Mouse (Mus musculus): ENCODE measurements at regions not wholly inside any gene's neighbourhood (a gene's known extent, or its start where the extent isn't known, plus 50 kb on each side); places are given as distances from the start of the nearest gene placed in this dataset.

GRCm38 (mm10) chr9:33445902-33446301 is 809.9 kb downstream of the Ets1 start:
- no peak for TF ChIP-seq GATA1 (IDR thresholded peaks at IDR 0.05; ENCODE audit: borderline replicate concordance, low read length)
- no peak for TF ChIP-seq FLI1 (IDR thresholded peaks at IDR 0.05; ENCODE audit: low read length)
- H3K4me1 ChIP-seq = no peaks in the 10 kb centered on the region
- no peaks in the 10 kb centered on the region for H3K27me3 ChIP-seq (replicated peaks)
- H3K4me3 ChIP-seq (replicated peaks) = no peak overlapping the region
- no peaks in the 10 kb centered on the region for H3K9me3 ChIP-seq
- H3K36me3 ChIP-seq (replicated peaks; ENCODE audit: low read length) = no peaks in the 10 kb centered on the region

GRCm38 (mm10) chr9:33475106-33475505 is 839.1 kb downstream of the Ets1 start:
- Histone ChIP-seq H3K4me3 (replicated peaks) (no peak overlapping the region), H3K4me1 (no peaks in the 10 kb centered on the region), H3K27me3 (replicated peaks) (no peaks in the 10 kb centered on the region)

DNA sequence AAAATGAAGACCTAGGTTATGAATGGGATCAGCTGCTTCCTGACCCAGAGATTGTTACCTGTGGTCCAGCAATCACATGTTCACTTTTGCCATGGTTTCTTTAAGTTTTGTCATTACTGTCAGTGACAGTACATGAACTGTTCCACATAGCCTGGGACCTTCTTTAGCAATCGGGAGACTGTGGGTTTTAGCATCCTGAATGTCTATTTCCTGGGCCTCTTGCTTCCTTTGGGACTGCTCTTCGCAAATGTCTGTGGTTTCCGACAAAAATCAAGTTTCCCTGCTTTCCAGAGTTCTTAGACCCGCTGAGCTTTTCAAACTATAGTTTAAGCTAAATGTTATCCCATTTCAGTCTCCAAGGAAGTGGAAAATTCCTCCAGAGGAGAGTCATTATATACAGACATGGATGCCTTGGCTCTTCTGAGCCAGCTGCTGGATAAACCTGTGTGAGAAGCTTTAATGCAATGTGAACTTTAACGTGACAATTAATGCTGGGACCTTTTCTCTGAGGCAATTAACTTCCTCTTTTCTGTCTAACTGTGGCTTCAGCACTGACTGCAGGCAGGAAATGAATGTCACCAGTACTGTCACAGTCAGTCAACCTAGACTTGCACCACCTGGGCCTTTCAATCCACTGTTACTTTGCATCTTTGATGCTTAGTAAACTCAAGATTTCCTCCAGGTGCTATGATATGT is 847.0 kb downstream of the Ets1 start:
- Histone ChIP-seq H3K27me3 (replicated peaks) (no peaks in the 10 kb centered on the region), H3K4me3 (replicated peaks) (no peak overlapping the region), H3K36me3 (replicated peaks; ENCODE audit: low read length) (no peaks in the 10 kb centered on the region), H3K4me1 (no peaks in the 10 kb centered on the region), H3K9me3 (no peaks in the 10 kb centered on the region)
- TF ChIP-seq GATA1 (IDR thresholded peaks at IDR 0.05; ENCODE audit: borderline replicate concordance, low read length) = no peak
- no peak for TF ChIP-seq FLI1 (IDR thresholded peaks at IDR 0.05; ENCODE audit: low read length)

More at GRCm38 (mm10) chr9:33475106-33475505, 839.1 kb downstream of the Ets1 start:
- no peaks in the 10 kb centered on the region for H3K9me3 ChIP-seq
- TF ChIP-seq GATA1 (IDR thresholded peaks at IDR 0.05; ENCODE audit: borderline replicate concordance, low read length) = no peak
- TF ChIP-seq FLI1 (IDR thresholded peaks at IDR 0.05; ENCODE audit: low read length) = no peak
- H3K36me3 ChIP-seq (replicated peaks; ENCODE audit: low read length) = no peaks in the 10 kb centered on the region

DNA sequence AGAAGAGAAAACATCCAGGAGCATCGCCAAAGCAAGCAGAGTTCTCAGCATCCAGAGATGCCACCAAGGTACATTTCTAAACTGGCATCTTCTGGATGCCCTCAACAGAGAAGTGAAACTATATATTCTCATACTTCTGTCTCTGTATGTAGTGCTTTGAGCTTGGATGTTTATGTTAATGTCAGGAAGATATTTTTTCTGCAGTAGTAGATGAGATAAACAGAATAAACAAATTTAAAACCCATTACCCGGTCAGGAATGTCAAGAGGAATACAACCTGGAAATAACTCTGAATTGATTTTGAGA is 847.5 kb downstream of the Ets1 start:
- Histone ChIP-seq H3K4me1 (no peaks in the 10 kb centered on the region), H3K27me3 (replicated peaks) (no peaks in the 10 kb centered on the region), H3K9me3 (no peaks in the 10 kb centered on the region), H3K4me3 (replicated peaks) (no peak overlapping the region), H3K36me3 (replicated peaks; ENCODE audit: low read length) (no peaks in the 10 kb centered on the region)
- no peak for TF ChIP-seq FLI1 (IDR thresholded peaks at IDR 0.05; ENCODE audit: low read length)
- TF ChIP-seq GATA1 (IDR thresholded peaks at IDR 0.05; ENCODE audit: borderline replicate concordance, low read length) = no peak

- no peak for TF ChIP-seq GATA1 (IDR thresholded peaks at IDR 0.05; ENCODE audit: borderline replicate concordance, low read length)
- TF ChIP-seq FLI1 (IDR thresholded peaks at IDR 0.05; ENCODE audit: low read length) = no peak
- H3K36me3 ChIP-seq (replicated peaks; ENCODE audit: low read length) = no peaks in the 10 kb centered on the region
- no peaks in the 10 kb centered on the region for H3K9me3 ChIP-seq
- H3K27me3 ChIP-seq (replicated peaks) = no peaks in the 10 kb centered on the region
- no peaks in the 10 kb centered on the region for H3K4me1 ChIP-seq
- no peak overlapping the region for H3K4me3 ChIP-seq (replicated peaks)
Measured at GRCm38 (mm10) chr9:33533101-33533810, 897.2 kb downstream of the Ets1 start.

DNA sequence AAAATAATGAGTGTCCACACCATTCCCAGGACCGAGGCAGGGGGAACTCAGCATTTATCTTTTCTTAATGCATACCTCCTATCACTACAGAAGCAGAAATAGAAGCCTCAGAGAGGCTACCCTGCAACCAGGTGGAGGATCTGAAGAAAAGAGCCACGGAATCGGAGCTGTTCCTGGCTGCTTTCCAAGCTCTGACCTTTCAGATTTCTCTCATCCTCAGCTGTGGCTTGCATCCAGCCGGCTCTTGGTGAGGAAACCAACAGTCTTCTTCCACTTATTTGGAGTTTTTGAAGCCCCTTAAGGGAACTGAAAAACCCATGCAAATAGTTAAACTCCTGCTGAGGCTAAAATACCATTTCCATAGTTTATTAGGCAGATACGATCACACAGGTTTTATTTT is 907.3 kb downstream of the Ets1 start:
- H3K4me1 ChIP-seq = no peaks in the 10 kb centered on the region
- H3K9me3 ChIP-seq = no peaks in the 10 kb centered on the region
- TF ChIP-seq GATA1 (IDR thresholded peaks at IDR 0.05; ENCODE audit: borderline replicate concordance, low read length) (no peak), FLI1 (IDR thresholded peaks at IDR 0.05; ENCODE audit: low read length) (no peak)

GRCm38 (mm10) chr9:33546126-33546737 is 910.2 kb downstream of the Ets1 start:
- H3K4me3 ChIP-seq (replicated peaks) = no peak overlapping the region
- TF ChIP-seq GATA1 (IDR thresholded peaks at IDR 0.05; ENCODE audit: borderline replicate concordance, low read length) (no peak), FLI1 (IDR thresholded peaks at IDR 0.05; ENCODE audit: low read length) (no peak)
- H3K4me1 ChIP-seq = no peaks in the 10 kb centered on the region
- no peaks in the 10 kb centered on the region for H3K36me3 ChIP-seq (replicated peaks; ENCODE audit: low read length)
- peaks cover 8% of the 10 kb centered on the region for H3K9me3 ChIP-seq
- no peaks in the 10 kb centered on the region for H3K27me3 ChIP-seq (replicated peaks)

More for the DNA sequence above, 907.3 kb downstream of the Ets1 start:
- H3K27me3 ChIP-seq (replicated peaks) = no peaks in the 10 kb centered on the region
- H3K4me3 ChIP-seq (replicated peaks) = no peak overlapping the region
- no peaks in the 10 kb centered on the region for H3K36me3 ChIP-seq (replicated peaks; ENCODE audit: low read length)

- H3K9me3 ChIP-seq = peaks cover 8% of the 10 kb centered on the region
- no peaks in the 10 kb centered on the region for H3K27me3 ChIP-seq (replicated peaks)
- H3K36me3 ChIP-seq (replicated peaks; ENCODE audit: low read length) = no peaks in the 10 kb centered on the region
- no peak overlapping the region for H3K4me3 ChIP-seq (replicated peaks)
- TF ChIP-seq GATA1 (IDR thresholded peaks at IDR 0.05; ENCODE audit: borderline replicate concordance, low read length) (no peak), FLI1 (IDR thresholded peaks at IDR 0.05; ENCODE audit: low read length) (no peak)
- H3K4me1 ChIP-seq = no peaks in the 10 kb centered on the region
Measured at GRCm38 (mm10) chr9:33549395-33549794, 913.4 kb downstream of the Ets1 start.

DNA sequence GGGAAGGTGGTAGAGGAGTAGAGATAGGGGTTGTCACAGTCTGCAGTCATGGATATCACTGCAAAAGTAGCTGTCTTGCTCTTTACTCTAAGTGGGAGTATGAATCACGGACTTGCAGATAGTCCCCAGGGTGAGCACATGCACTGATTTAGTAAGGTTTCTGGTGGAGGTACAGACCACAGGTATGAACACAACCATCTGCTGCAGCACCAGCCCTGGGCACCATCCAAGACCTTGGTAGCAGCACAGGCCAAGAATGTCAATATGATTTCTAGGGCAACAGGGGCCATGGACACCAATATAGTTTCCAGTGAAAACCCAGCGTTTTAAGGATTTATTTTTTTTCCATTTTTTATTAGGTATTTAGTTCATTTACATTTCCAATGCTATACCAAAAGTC is 913.7 kb upstream of the Kirrel3 start:
- TF ChIP-seq FLI1 (IDR thresholded peaks at IDR 0.05; ENCODE audit: low read length) (no peak), GATA1 (IDR thresholded peaks at IDR 0.05; ENCODE audit: borderline replicate concordance, low read length) (no peak)
- no peaks in the 10 kb centered on the region for H3K9me3 ChIP-seq
- H3K4me1 ChIP-seq = no peaks in the 10 kb centered on the region
- no peaks in the 10 kb centered on the region for H3K27me3 ChIP-seq (replicated peaks)
- H3K4me3 ChIP-seq (replicated peaks) = no peak overlapping the region
- no peaks in the 10 kb centered on the region for H3K36me3 ChIP-seq (replicated peaks; ENCODE audit: low read length)

DNA sequence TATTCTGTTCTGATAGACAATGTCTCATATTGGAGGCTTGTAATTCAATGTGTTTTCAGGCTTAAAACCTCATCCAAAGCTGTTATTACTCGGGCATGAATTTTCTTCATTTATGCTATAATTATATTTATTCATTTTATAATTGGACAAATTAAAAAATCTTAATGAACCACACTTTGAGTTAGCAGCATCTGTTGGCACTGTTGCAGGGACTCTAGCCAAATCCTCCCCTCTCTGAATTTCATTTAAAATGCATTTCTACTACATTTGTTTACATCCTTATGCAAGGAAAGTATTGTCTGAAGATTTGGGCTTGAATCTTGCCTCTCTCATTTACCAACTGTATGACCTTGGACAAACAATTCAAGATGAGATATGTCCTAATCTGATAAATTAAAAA is 874.2 kb upstream of the Kirrel3 start:
- Histone ChIP-seq H3K4me3 (replicated peaks) (no peak overlapping the region), H3K4me1 (no peaks in the 10 kb centered on the region), H3K27me3 (replicated peaks) (no peaks in the 10 kb centered on the region), H3K36me3 (replicated peaks; ENCODE audit: low read length) (no peaks in the 10 kb centered on the region), H3K9me3 (no peaks in the 10 kb centered on the region)
- no peak for TF ChIP-seq GATA1 (IDR thresholded peaks at IDR 0.05; ENCODE audit: borderline replicate concordance, low read length)
- TF ChIP-seq FLI1 (IDR thresholded peaks at IDR 0.05; ENCODE audit: low read length) = no peak
